Mouse (Mus musculus) neural tube, postnatal 0 days (tissue): ENCODE measurements around the gene Mfap3l. TPM values are rescaled to one million over a fixed set of nuclear protein-coding genes. Genes with fewer than 3 reads are reported as not detected.

Experiments used
- polyA plus RNA-seq: library from polyadenylated mRNA; unstranded; fragments of >200 nt; fragmentation: Nextera tagmentation; extraction: Ambion mirVana; gene quantifications from 2 replicates; pipeline ENCODE4 v1.2.1, GENCODE M21; 2015

Gene Mfap3l
- polyA plus RNA-seq = 6.9 and 7.5 TPM in 2 replicates

GRCm38 (mm10) chr8:60632250-60632932, at the start of gene Mfap3l:
TSS of gene Mfap3l (plus strand) at chr8:60632827.

Other genes starting within 250 kb of the Mfap3l start
- not detected in 2 replicates for gene Gm10283, start 129.6 kb upstream of the Mfap3l start, polyA plus RNA-seq
- 1.3 and 2.1 TPM in 2 replicates for gene Aadat, start 126.9 kb upstream of the Mfap3l start, polyA plus RNA-seq